Mouse (Mus musculus) forebrain, postnatal 0 days (tissue): ENCODE data around the gene Hoxa5. TPM values are rescaled to one million over a fixed set of nuclear protein-coding genes. Genes with fewer than 3 reads are reported as not detected.

Experiments
- ATAC-seq: fragments of 200-750 bp; cut with Nextera tagmentation; 2 replicates; pipeline ENCODE4 v1.8.0; 2017; ENCODE audit warnings: mild to moderate bottlenecking, moderate library complexity
- DNase-seq: peaks from one replicate; pipeline ENCODE4 v3.0.0-alpha.2; 2015
- H3K27ac ChIP-seq: fragments of 300-500 bp; sonication (generic); 2 replicates; pipeline ENCODE4 v1.5.1; 2014; ENCODE audit warnings: low read depth, mild to moderate bottlenecking, antibody characterized with exemption, low read length, moderate library complexity, mixed read lengths
- H3K27me3 ChIP-seq: fragments of 300-500 bp; sonication (generic); 2 replicates; pipeline ENCODE4 v1.6.1; 2014; ENCODE audit warnings: mild to moderate bottlenecking, low read length, mixed read lengths; ENCODE audit not compliant: insufficient read depth
- H3K36me3 ChIP-seq: fragments of 300-500 bp; sonication (generic); 2 replicates; pipeline ENCODE4 v1.6.1; 2014; ENCODE audit warnings: mild to moderate bottlenecking, moderate library complexity; ENCODE audit not compliant: insufficient read depth
- H3K4me1 ChIP-seq: fragments of 300-500 bp; sonication (generic); 2 replicates; pipeline ENCODE4 v1.6.1; 2014; ENCODE audit warnings: antibody characterized with exemption; ENCODE audit not compliant: insufficient read depth
- H3K4me2 ChIP-seq: fragments of 300-500 bp; sonication (generic); 2 replicates; pipeline ENCODE4 v1.6.1; 2014; ENCODE audit warnings: low read depth, mild to moderate bottlenecking, moderate library complexity
- H3K4me3 ChIP-seq: fragments of 300-500 bp; sonication (generic); 2 replicates; pipeline ENCODE4 v1.5.1; 2014; ENCODE audit warnings: low read depth, low read length, mixed read lengths
- H3K9ac ChIP-seq: fragments of 300-500 bp; sonication (generic); 2 replicates; pipeline ENCODE4 v1.6.1; 2014; ENCODE audit warnings: mild to moderate bottlenecking
- H3K9me3 ChIP-seq: fragments of 300-500 bp; sonication (generic); 2 replicates; pipeline ENCODE4 v1.6.1; 2016; ENCODE audit warnings: low read length
- CTCF ChIP-seq: sonication (generic); IDR thresholded peaks from 2 replicates; pipeline ENCODE4 v1.5.1; 2016; ENCODE audit warnings: antibody characterized with exemption, control low read depth, low read depth
- WGBS: fragments of 180-500 bp; shearing (Covaris S2); extraction: QIAGEN DNeasy Blood & Tissue Kit; methylation state at CpG from one replicate; pipeline ENCODE4 v1.1.7; 2014; 5-methylcytosine and 5-hydroxymethylcytosine counted together
- polyA plus RNA-seq: library from polyadenylated mRNA; unstranded; fragments of >200 nt; fragmentation: Nextera tagmentation; extraction: Ambion mirVana; gene quantifications from 2 replicates; pipeline ENCODE4 v1.2.1, GENCODE M21; 2015
- total RNA-seq: library from RNA; depleted of rRNA; stranded (reverse); fragments of >200 nt; gene quantifications from 2 replicates; pipeline ENCODE4 v1.2.3, GENCODE M21; 2014

Hoxa5 gene
- total and polyA plus RNA-seq, 2 experiments from 2014 or later = not detected

DNA sequence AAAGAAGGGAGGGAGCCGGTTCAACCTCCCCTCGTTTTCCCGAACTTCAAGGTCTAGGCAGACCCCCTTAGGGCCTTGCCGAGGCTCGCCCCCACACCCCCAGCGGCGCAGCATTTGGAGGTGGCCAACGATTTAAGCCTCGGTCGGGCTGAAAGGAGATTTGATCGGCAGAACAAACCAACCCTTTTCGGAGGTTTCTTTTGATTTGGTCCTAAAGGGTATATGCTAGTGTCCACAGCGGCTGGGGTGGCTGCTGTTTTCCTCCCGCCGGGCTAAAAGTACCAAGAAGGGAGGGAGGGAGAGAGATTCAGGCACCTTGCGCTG lies 45.0 kb upstream of the Hoxa5 start:
- Histone ChIP-seq H3K4me3 (no peak overlapping the region), H3K4me2 (no peak overlapping the region), H3K4me1 (no peaks in the 10 kb centered on the region), H3K9ac (no peak overlapping the region), H3K36me3 (no peaks in the 10 kb centered on the region), H3K9me3 (no peaks in the 10 kb centered on the region), H3K27ac (no peak overlapping the region), H3K27me3 (peaks cover 94% of the 10 kb centered on the region)
- WGBS = 2% methylated on average over 16 of the region's 16 CpGs
- DNase-seq (no peak), ATAC-seq (no peak)
- no peak for TF ChIP-seq CTCF

DNA sequence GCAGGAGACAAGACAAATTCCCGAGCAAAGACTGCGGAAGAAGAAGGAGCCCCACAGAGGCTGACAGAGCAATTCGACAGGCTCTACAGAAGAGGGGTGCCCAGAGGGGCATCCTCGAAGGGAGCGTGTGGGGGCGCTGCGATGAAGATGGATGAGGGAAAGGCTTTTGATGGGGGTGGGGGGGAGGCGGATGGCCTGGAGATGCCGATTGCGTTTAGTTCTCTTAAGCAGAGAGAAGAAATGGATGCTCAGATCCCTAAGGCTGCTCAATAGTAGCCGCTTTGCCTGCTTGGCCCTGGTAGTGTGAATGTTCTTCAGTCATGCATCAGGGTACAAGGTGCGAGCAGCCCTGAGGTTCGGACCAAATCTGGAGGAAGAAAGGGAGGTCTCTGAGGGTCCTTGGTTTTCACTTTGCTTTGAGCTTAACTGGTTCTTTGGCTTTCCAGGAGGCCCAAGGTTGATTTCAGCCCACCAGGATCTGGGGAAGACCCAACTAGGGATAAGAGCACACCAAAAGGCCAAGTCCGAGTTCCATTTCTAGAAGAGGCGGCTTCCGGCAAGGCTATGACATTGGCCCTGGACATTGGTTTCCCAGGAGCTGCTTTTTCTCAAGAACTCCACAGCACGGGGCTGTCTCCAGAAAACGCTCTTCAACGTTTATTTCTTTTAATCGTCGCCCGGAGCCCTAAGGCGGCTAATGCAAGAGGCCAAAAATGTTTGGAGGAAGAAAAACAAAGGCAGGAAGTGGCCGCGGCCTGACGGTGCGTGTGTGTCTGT lies 44.4 kb upstream of the Hoxa5 start:
- ATAC-seq = no peak

DNA sequence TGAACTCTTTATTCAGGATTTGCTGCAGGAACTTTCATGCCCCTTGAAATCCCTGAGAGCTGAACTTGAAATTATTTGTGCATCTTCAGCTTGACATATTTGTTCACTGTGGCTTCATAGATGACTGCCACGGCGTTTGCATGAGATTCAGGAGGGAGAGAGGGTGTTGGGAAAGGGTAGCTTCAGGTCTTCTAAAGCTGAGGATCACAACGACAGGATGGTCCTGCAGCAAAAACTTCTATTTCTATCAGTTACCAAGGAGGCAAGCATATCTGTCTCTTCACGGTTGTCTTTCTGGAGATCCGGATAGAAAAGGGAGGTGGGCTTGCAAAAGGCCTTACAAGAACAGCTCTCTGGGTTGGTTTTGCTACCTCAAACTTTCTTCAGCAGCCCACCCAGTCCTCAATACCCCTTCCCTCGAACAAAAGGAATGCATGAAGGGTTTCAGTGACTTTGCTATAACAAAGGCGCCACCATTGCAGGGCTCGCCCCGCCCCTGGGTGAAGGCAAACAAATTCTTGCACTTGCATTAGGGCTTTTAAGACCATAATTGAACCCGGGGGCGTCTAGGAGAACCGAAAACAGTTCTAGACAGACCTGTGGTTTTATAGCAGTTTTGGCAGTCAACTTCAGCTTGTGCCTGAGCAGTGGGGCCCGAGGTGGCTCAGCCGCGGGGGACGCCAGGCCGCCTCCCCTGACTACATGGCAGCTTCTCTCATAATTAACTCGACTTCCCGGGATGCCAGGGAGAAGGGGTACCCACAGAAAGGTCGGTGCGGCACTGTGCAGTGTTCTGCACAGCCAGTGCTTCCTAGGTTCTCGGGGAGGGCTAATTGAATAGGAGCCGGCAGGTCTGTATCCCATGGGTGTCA lies 43.6 kb upstream of the Hoxa5 start:
- Histone ChIP-seq H3K36me3 (no peaks in the 10 kb centered on the region), H3K27me3 (peaks cover 95% of the 10 kb centered on the region), H3K27ac (no peak overlapping the region), H3K9me3 (no peaks in the 10 kb centered on the region), H3K4me3 (no peak overlapping the region), H3K9ac (no peak overlapping the region), H3K4me2 (no peak overlapping the region), H3K4me1 (no peaks in the 10 kb centered on the region)
- WGBS = 3% methylated on average over 23 of the region's 23 CpGs
- TF ChIP-seq CTCF = no peak
- DNase-seq (no peak), ATAC-seq (no peak)

More for the DNA sequence above, 44.4 kb upstream of the Hoxa5 start:
- no peaks in the 10 kb centered on the region for H3K4me1 ChIP-seq
- no peaks in the 10 kb centered on the region for H3K9me3 ChIP-seq
- no peak overlapping the region for H3K4me2 ChIP-seq
- H3K27ac ChIP-seq = no peak overlapping the region
- H3K4me3 ChIP-seq = no peak overlapping the region
- no peaks in the 10 kb centered on the region for H3K36me3 ChIP-seq
- 3% methylated on average over 27 of the region's 27 CpGs for WGBS
- no peak for DNase-seq
- H3K27me3 ChIP-seq = peaks cover 95% of the 10 kb centered on the region
- no peak for TF ChIP-seq CTCF
- H3K9ac ChIP-seq = no peak overlapping the region

DNA sequence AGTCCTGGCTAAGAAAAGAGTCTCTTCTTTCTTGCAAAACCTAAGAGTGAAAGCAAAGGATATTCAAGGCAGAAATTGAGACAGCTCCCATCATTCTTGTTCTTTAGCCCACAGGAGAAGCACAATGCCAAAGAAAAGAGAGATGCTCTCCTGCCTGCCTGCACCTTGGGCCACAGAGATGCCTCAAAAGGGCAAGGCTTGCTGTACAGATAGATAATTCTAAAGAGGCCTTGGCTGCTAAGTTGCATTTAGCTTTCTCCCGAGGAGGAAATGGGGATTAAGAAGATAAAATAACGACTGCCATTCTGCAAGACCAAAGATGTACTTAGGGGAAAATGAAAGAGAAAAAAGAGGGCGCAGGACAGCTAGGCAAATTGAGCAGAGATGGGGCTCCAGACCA lies 42.5 kb upstream of the Hoxa5 start:
- no peak for TF ChIP-seq CTCF
- Histone ChIP-seq H3K4me2 (no peak overlapping the region), H3K27me3 (peaks cover 97% of the 10 kb centered on the region), H3K36me3 (no peaks in the 10 kb centered on the region), H3K9ac (no peak overlapping the region), H3K27ac (no peak overlapping the region), H3K9me3 (no peaks in the 10 kb centered on the region), H3K4me1 (no peaks in the 10 kb centered on the region), H3K4me3 (no peak overlapping the region)
- 3% methylated on average over 3 of the region's 3 CpGs for WGBS
- DNase-seq (no peak), ATAC-seq (no peak)

DNA sequence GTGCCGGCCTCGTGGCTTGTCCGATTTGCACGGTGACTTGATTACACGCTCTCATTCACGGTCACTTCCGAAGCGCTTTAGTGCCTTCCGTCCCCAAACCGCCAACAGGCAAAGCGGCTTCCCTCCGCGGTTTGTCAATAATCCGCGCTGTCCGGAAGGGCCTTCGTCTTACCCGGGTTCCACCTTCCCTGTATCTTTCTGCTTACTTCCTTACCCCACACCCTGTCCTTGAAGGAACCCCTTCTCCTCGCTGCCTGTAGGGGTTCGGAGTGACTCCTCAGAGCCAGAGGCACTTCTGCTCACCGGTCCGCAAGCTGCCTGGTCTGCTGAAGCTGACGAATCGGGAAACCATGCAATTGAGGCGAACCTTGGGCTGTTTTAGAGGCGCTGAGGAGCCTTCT lies 42.0 kb upstream of the Hoxa5 start:
- Histone ChIP-seq H3K9ac (no peak overlapping the region), H3K27me3 (peaks cover 97% of the 10 kb centered on the region), H3K4me2 (no peak overlapping the region), H3K27ac (no peak overlapping the region), H3K36me3 (no peaks in the 10 kb centered on the region), H3K9me3 (no peaks in the 10 kb centered on the region), H3K4me1 (no peaks in the 10 kb centered on the region), H3K4me3 (no peak overlapping the region)
- WGBS = 2% methylated on average over 26 of the region's 26 CpGs
- no peak for TF ChIP-seq CTCF
- ATAC-seq (no peak), DNase-seq (no peak)

DNA sequence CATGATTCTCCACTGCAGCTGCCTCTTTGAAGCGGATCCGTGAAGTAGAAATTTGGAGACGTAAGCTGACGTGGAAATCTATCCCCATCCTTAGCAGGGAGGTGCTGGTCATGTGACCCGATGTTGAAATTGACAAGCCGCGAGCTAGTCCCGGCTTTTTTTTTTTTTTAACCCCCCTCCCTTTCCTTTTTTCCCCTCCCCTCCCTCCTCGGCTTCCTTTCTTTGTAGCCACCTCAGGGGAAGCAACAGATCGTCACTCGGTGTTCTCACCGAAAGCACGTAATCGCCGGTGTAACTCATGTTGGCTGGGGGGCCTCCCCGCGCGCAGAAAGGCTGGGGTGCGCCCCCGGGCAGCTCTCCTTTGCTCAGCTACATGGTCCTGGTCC lies 41.4 kb upstream of the Hoxa5 start, which contains the start of gene Hoxa11:
Gene Hoxa11 (minus strand): TSS at position 54 of the 386 bp plus-strand sequence.
- H3K4me3 ChIP-seq = no peak within 1 kb of the TSS
- H3K36me3 ChIP-seq = no peaks in the 10 kb centered on the region
- no peaks in the 10 kb centered on the region for H3K4me1 ChIP-seq
- no peak within 1 kb of the TSS for H3K9ac ChIP-seq
- H3K27me3 ChIP-seq = peaks cover 97% of the 10 kb centered on the region
- no peaks in the 10 kb centered on the region for H3K9me3 ChIP-seq
- 1% methylated on average over 20 of the region's 20 CpGs for WGBS
- no peak for ATAC-seq
- TF ChIP-seq CTCF = no peak
- DNase-seq = no peak
- H3K4me2 ChIP-seq = no peak within 1 kb of the TSS
- no peak within 1 kb of the TSS for H3K27ac ChIP-seq
